Mouse (Mus musculus) liver, postnatal 0 days (tissue): ENCODE results near the gene Krt71.

Experiments
- CTCF ChIP-seq: sonication (generic); IDR thresholded peaks from 2 replicates; pipeline ENCODE4 v1.5.1; 2016; ENCODE audit warnings: antibody characterized with exemption, low read depth
- EP300 ChIP-seq: IDR thresholded peaks from 2 replicates; pipeline ENCODE4 v1.6.1; 2016; ENCODE audit warnings: antibody characterized with exemption, low read depth, mild to moderate bottlenecking

DNA sequence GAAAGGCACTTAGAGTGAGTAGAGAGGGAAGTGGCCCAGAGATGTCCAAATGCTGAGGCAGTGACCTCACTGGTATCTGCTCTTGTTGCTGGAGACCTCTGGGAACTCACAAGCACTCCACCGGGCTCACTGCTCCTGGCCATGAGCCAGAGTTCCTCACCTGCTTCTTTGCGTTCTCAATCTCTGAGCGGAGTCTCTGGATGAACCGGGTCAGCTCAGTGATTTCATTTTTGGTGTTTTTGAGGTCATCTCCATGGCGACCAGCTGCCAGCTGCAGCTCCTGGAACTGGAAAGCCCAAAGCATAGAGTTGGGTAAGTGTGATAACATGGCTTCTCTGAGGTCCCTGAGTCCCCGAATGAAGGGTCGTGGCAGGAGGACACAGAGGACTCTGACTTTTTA, 5.1 kb downstream of the Krt71 start:
- no peak for TF ChIP-seq CTCF
- no peak for TF ChIP-seq EP300
